Mouse (Mus musculus) ovary, adult 18-20 months (tissue): Measurements from ENCODE around the gene Selenos.

Experiments
- DNase-seq: peaks from one replicate; pipeline ENCODE4 v3.0.0; 2022; ENCODE audit warnings: low spot score, mixed read lengths

Gene Selenos

DNA sequence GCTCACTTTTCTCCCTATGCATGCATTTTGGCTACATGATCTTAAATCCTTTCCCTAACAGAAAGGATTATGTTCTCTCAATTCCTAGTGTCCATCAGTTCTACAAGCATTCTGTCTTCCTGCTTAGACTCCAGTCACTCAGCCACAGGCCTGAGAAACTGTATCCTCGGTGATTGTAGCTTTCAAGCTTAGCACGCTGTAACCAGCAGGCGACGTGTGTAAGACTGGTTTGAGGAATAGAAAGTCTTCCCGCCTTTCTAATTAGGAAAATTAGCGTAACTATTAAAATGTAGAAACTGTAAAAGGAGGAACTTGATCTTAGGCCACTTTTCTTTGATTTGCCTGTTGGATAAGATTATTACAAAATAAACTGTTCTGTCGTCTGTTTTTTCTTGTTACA, 39.3 kb downstream of the Selenos start:
- no peak for DNase-seq

GRCm38 (mm10) chr7:66120139-66120538, 40.7 kb downstream of the Selenos start:
- no peak for DNase-seq

- no peak for DNase-seq
These were observed 41.4 kb downstream of the Selenos start for GRCm38 (mm10) chr7:66120702-66121396.

- DNase-seq = no peak
These were observed 45.1 kb downstream of the Selenos start for GRCm38 (mm10) chr7:66124551-66124968.

- DNase-seq = no peak
These were observed 45.9 kb downstream of the Selenos start for GRCm38 (mm10) chr7:66125368-66125767.

DNA sequence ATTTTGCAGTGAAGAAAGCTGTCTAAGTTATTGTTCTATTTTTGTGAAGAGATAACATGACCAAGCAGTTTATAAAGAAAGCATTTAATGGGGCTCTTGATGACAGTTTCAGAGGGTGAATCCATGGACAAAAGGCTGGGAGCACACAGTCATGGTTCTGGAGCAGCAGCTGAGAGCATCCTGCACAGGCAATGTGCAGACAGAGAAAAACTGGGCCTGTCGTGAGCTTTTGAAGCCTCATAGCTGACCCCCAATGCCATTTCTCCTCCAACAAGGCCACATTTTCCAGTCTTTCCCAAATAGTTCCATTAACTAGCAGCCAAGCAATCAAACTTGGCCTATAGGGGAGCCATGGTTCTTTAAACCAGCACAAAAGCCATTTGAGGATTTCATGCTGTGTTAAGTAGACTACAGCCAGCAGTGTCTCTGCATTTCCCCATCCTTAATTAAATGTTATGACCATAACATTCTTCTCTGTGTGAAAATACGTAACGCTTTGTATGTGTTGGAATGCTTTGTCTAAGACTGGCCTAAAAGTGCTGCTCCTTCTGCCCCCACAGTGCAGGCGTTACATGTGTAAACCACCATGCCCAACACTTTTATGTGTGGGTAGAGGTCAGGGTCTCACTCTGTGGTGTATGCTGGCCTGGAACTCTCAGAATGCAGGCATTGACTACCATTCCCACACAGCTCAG, 48.6 kb downstream of the Selenos start:
- no peak for DNase-seq

DNA sequence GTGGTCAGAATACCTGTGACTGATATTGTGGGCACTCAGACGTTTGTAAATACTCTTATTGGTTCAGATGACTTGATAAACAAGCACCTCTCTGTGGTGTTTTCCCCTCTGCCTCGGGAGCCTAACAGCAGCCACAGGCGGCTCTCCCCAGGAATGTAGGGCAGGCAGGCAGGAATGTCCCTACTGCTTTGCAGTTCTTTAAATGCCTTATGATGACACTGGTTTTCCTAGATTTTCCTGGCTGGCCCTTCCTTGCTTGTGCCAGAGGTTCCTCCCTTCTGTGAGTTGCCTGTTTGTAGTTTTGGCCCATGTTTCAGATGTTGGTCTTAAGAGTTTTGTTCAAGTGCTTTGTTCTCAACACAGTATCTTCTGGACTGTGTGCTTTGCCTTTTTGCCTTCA, 49.4 kb downstream of the Selenos start:
- no peak for DNase-seq

GRCm38 (mm10) chr7:66130296-66130695, 50.8 kb downstream of the Selenos start:
- no peak for DNase-seq

DNA sequence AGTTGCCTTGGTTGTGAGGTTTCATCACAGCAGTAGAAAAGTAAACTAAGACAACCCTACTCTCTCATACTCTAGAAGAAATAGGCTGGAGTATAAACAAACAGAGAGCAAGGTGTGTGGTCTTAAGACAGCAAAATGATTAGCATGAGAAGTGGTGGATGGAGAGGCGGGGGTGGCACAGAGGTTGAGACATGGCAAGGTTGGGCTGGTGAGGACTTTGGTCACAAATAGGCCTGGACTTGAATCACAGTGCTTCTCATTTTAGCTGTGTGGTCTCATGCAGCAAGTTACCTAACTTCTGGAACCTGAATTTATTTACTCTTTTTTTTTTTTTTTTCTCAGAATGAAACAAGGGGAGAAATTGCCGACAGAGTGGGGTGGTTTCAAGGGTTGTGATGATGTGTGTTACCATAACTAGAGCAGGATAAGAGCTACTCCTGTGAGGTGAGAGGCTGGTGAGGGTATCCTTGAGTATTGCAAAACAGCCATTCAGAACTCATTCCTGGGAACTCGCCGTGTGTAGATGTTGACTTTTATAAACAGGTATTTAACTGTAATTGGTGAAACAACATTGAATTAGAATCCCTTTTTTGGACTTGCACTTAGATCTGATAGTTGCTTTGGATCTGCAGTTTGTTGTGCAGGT, 52.5 kb downstream of the Selenos start:
- DNase-seq = no peak

GRCm38 (mm10) chr7:66134154-66134553, 54.7 kb downstream of the Selenos start:
- DNase-seq = no peak

GRCm38 (mm10) chr7:66135644-66136043, 56.2 kb downstream of the Selenos start:
- no peak for DNase-seq

DNA sequence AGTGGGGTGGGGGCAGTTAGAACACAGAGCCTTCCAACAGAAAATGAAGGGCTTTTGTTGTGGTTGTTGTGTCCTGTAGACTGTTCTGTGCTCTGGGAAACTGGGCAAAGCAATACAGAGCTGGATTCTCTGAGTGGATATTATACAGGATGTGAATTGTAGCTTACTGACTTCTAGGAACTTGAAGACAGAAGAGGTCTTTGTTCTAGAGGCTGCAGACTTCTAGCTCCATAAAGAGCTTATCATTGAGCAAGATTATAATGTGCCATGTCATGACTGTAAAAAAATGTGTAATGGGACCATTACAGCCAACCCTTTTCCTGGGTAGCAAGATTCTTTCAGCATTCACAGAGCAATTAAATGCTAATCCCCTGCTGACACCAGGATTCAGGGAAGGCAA, 56.7 kb downstream of the Selenos start:
- DNase-seq = no peak

- no peak for DNase-seq
These were observed 57.9 kb downstream of the Selenos start for GRCm38 (mm10) chr7:66137309-66137708.

- DNase-seq = no peak
These were observed 58.9 kb downstream of the Selenos start for GRCm38 (mm10) chr7:66138301-66138700.

DNA sequence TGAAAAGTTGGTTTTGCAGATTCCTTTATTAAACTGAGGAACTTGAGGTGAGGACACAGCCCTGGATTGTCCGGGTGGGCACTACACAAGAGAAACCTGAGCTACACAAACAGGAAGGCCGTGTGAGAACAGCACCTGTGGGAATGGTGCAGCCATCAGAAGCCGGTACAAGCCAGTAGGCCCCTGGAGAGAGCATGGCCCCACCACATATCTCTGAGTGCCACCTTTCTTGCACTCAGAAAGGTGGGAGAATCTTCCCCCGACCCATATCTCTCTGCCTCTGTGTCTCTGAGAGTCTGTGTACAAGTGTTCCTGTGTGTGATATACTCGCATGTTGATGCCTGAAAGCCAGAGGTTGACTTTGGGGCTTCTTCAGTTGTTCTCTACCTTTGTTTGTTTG, 59.4 kb downstream of the Selenos start:
- no peak for DNase-seq
